Mouse (Mus musculus): ENCODE data around the gene Cnot10. TPM values are rescaled to one million over a fixed set of nuclear protein-coding genes. Genes with fewer than 3 reads are reported as not detected.

The Cnot10 gene
- total RNA-seq, 2 experiments from 2014 or later = 36.6 to 60.1 TPM

GRCm38 (mm10) chr9:114550033-114550432 is 90.0 kb downstream of the Cnot10 start:
- no peak for ATAC-seq (replicated peaks; ENCODE audit: poor library complexity, severe bottlenecking)

DNA sequence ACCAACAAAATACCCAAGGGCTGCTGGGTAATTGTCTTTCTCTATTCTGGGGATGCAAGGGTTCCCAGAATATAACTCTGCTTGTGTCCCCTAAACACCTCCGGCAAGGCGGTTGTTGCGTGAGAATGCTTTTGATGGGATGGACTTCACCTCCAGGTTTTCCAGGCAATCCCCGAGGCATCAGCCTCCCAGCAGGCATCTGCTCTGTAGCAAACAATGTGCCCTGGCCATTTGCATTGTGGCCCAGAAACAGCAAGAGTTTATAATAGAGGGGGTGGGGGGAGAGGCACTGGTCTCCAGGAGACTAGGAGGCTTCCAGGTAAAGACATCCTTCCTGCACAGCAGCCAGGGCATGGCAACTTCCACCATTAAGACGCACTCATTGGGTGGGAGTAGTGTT is 90.9 kb downstream of the Cnot10 start:
- no peak for ATAC-seq (replicated peaks; ENCODE audit: poor library complexity, severe bottlenecking)

GRCm38 (mm10) chr9:114548496-114548895 is 91.5 kb downstream of the Cnot10 start:
- ATAC-seq (replicated peaks; ENCODE audit: poor library complexity, severe bottlenecking) = no peak

- no peak for ATAC-seq (replicated peaks; ENCODE audit: poor library complexity, severe bottlenecking)
Observed at GRCm38 (mm10) chr9:114547643-114548077, 92.3 kb downstream of the Cnot10 start.

GRCm38 (mm10) chr9:114546765-114547164 is 93.2 kb downstream of the Cnot10 start:
- ATAC-seq (replicated peaks; ENCODE audit: poor library complexity, severe bottlenecking) = 0 out of 2 replicates have a peak, but pooled peaks have one; percentile 42

DNA sequence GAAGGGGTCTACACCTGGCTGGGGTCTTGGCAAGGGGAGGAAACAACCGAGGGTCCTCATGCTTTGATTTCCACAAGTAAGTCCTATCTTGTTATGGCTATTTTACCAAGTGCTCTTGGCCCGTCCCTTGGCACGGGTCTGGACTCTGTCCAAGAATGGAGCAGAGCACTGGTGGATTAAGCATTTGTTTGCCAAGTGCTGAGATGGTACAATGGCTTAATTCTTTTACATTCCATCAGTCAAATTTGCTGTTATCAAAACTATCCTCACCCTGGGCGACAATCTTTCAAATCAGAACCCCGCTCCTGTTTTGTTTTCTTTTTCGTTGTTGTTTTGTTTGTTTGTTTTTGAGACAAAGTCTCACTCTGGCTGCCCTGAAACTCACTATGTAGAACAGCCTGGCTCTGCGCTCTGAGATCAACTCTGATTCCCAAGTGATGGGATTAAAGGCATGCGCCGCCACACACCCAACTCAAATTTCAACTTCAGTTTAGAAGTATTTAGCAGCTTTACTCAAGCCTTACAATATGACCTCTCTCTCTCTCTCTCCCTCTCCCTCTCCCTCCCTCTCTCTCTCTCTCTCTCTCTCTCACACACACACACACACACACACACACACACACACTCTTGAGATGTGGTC is 95.1 kb downstream of the Cnot10 start:
- no peak for ATAC-seq (replicated peaks; ENCODE audit: poor library complexity, severe bottlenecking)

GRCm38 (mm10) chr9:114543882-114544753 is 95.9 kb downstream of the Cnot10 start:
- no peak for ATAC-seq (replicated peaks; ENCODE audit: poor library complexity, severe bottlenecking)

GRCm38 (mm10) chr9:114541279-114541741 is 98.7 kb downstream of the Cnot10 start:
- peak; percentile 86 for ATAC-seq (replicated peaks; ENCODE audit: poor library complexity, severe bottlenecking)

- ATAC-seq (replicated peaks; ENCODE audit: poor library complexity, severe bottlenecking) = no peak
Observed at GRCm38 (mm10) chr9:114538996-114539563, 100.9 kb downstream of the Cnot10 start.

DNA sequence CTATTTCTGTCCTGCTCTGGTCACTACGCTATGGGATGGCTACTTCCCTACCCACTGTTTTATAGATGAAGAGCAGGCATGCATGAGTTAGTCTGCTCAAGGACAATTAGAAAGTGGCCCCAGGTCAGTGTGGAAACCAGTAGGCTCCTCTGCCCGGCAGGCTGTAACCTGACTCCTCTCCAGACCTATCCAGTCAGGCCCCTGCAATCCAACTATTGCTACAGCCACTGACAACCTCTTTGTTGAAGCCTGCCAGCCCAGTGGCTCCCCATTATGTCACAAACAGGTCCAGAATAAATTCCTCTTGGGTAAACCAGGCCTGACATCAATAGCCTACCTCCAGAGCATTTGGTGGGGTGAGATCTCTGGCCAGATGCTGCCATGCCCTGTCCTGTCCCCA is 103.4 kb downstream of the Cnot10 start:
- no peak for ATAC-seq (replicated peaks; ENCODE audit: poor library complexity, severe bottlenecking)

Other genes with a start within 250 kb of the Cnot10 start
- 47.3 and 55.2 TPM in 2 replicates for gene Crtap, start 249.5 kb downstream of the Cnot10 start, total RNA-seq (2014; fragmentation: Nextera tagmentation)
- gene Crtap, start 249.5 kb downstream of the Cnot10 start, total RNA-seq (2017) = 21.0 and 21.4 TPM in 2 replicates
- gene Glb1, start 239.1 kb downstream of the Cnot10 start, total RNA-seq (2014; fragmentation: Nextera tagmentation) = 38.7 and 46.7 TPM in 2 replicates
- gene Glb1, start 239.1 kb downstream of the Cnot10 start, total RNA-seq (2017) = 40.8 and 42.9 TPM in 2 replicates
- gene Tmppe, start 239.1 kb downstream of the Cnot10 start, total RNA-seq (2014; fragmentation: Nextera tagmentation) = 5.7 and 6.7 TPM in 2 replicates
- 5.9 and 6.8 TPM in 2 replicates for gene Tmppe, start 239.1 kb downstream of the Cnot10 start, total RNA-seq (2017)
- gene Ccr4, start 135.3 kb downstream of the Cnot10 start, total RNA-seq (2014; fragmentation: Nextera tagmentation) = not detected in 2 replicates
- not detected in 2 replicates for gene Ccr4, start 135.3 kb downstream of the Cnot10 start, total RNA-seq (2017)
- gene C130032M10Rik, start 124.5 kb downstream of the Cnot10 start, total RNA-seq (2014; fragmentation: Nextera tagmentation) = not detected in 2 replicates
- not detected in 2 replicates for gene C130032M10Rik, start 124.5 kb downstream of the Cnot10 start, total RNA-seq (2017)
- not detected in 2 replicates for gene Trim71, start 75.8 kb downstream of the Cnot10 start, total RNA-seq (2014; fragmentation: Nextera tagmentation)
- not detected in 2 replicates for gene Trim71, start 75.8 kb downstream of the Cnot10 start, total RNA-seq (2017)
- gene Dync1li1, start 48.6 kb upstream of the Cnot10 start, total RNA-seq (2014; fragmentation: Nextera tagmentation) = 23.6 and 32.6 TPM in 2 replicates
- gene Dync1li1, start 48.6 kb upstream of the Cnot10 start, total RNA-seq (2017) = 44.0 and 45.1 TPM in 2 replicates
- gene Cmtm6, start 90.9 kb upstream of the Cnot10 start, total RNA-seq (2014; fragmentation: Nextera tagmentation) = 26.2 and 30.5 TPM in 2 replicates
- gene Cmtm6, start 90.9 kb upstream of the Cnot10 start, total RNA-seq (2017) = 46.7 and 50.0 TPM in 2 replicates
- 966 and 1,044 TPM in 2 replicates for gene Cmtm7, start 141.7 kb upstream of the Cnot10 start, total RNA-seq (2014; fragmentation: Nextera tagmentation)
- 864 and 928 TPM in 2 replicates for gene Cmtm7, start 141.7 kb upstream of the Cnot10 start, total RNA-seq (2017)
- gene Cmtm8, start 204.0 kb upstream of the Cnot10 start, total RNA-seq (2014; fragmentation: Nextera tagmentation) = 3.2 and 3.9 TPM in 2 replicates
- gene Cmtm8, start 204.0 kb upstream of the Cnot10 start, total RNA-seq (2017) = 2.4 and 2.9 TPM in 2 replicates